Mouse (Mus musculus): ENCODE results near the gene Ntm. TPM values are rescaled to one million over a fixed set of nuclear protein-coding genes. Genes with fewer than 3 reads are reported as not detected.

The Ntm gene
- polyA plus RNA-seq (2015; fragmentation: Nextera tagmentation; extraction: Ambion mirVana): 217 and 248 TPM in 2 replicates

- H3K9ac ChIP-seq (replicated peaks): peak within 1 kb of the TSS; percentile 73
- no peaks in the 10 kb centered on the region for H3K27me3 ChIP-seq (replicated peaks)
- H3K4me3 ChIP-seq (replicated peaks): peak within 1 kb of the TSS; percentile 57
- peak; percentile 90 for ATAC-seq (ENCODE audit: low FRiP score)
- 9% methylated on average over 8 of the region's 8 CpGs for WGBS
- H3K4me2 ChIP-seq: peak within 1 kb of the TSS; percentile 69
- peaks cover 35% of the 10 kb centered on the region for H3K4me1 ChIP-seq
- peak within 1 kb of the TSS; percentile 90 for H3K27ac ChIP-seq (replicated peaks)
- H3K36me3 ChIP-seq: no peaks in the 10 kb centered on the region
- no peaks in the 10 kb centered on the region for H3K9me3 ChIP-seq (replicated peaks)
These were observed at the start of gene Ntm for GRCm38 (mm10) chr9:29962978-29963377. TSS of gene Ntm (minus strand) at chr9:29963141.

GRCm38 (mm10) chr9:30005701-30006100 lies 42.8 kb upstream of the Ntm start:
- Histone ChIP-seq H3K27me3 (replicated peaks) (no peaks in the 10 kb centered on the region), H3K27ac (replicated peaks) (no peak overlapping the region), H3K4me3 (replicated peaks) (no peak overlapping the region), H3K9me3 (replicated peaks) (no peaks in the 10 kb centered on the region), H3K9ac (replicated peaks) (no peak overlapping the region), H3K4me1 (no peaks in the 10 kb centered on the region; the same call in 1 of the 2 replicates), H3K4me2 (no peak overlapping the region), H3K36me3 (no peaks in the 10 kb centered on the region)
- 81% methylated on average over 8 of the region's 8 CpGs for WGBS
- ATAC-seq (ENCODE audit: low FRiP score): no peak

- Histone ChIP-seq H3K36me3 (no peaks in the 10 kb centered on the region), H3K4me3 (replicated peaks) (no peak overlapping the region), H3K9ac (replicated peaks) (no peak overlapping the region), H3K4me1 (no peaks in the 10 kb centered on the region; the same call in 1 of the 2 replicates), H3K27me3 (replicated peaks) (no peaks in the 10 kb centered on the region), H3K4me2 (no peak overlapping the region), H3K9me3 (replicated peaks) (no peaks in the 10 kb centered on the region), H3K27ac (replicated peaks) (no peak overlapping the region)
- ATAC-seq (ENCODE audit: low FRiP score): no peak
- WGBS: 37% methylated on average over 3 of the region's 3 CpGs
These were observed 40.7 kb upstream of the Ntm start for GRCm38 (mm10) chr9:30003612-30004011.

- ATAC-seq (ENCODE audit: low FRiP score): no peak
- Histone ChIP-seq H3K27ac (replicated peaks) (no peak overlapping the region), H3K36me3 (no peaks in the 10 kb centered on the region), H3K4me2 (no peak overlapping the region), H3K9ac (replicated peaks) (no peak overlapping the region), H3K27me3 (replicated peaks) (no peaks in the 10 kb centered on the region), H3K9me3 (replicated peaks) (no peaks in the 10 kb centered on the region), H3K4me1 (no peaks in the 10 kb centered on the region), H3K4me3 (replicated peaks) (no peak overlapping the region)
- 74% methylated on average over 5 of the region's 5 CpGs for WGBS
These were observed 18.4 kb upstream of the Ntm start for GRCm38 (mm10) chr9:29981177-29981915.

GRCm38 (mm10) chr9:29961954-29962867 lies 730 bp downstream of the Ntm start:
- Histone ChIP-seq H3K4me3 (replicated peaks) (peak overlapping the region; percentile 57), H3K4me1 (peaks cover 42% of the 10 kb centered on the region), H3K36me3 (no peaks in the 10 kb centered on the region), H3K4me2 (peak overlapping the region; percentile 69), H3K27ac (replicated peaks) (peak overlapping the region; percentile 90), H3K27me3 (replicated peaks) (no peaks in the 10 kb centered on the region), H3K9ac (replicated peaks) (peak overlapping the region; percentile 73), H3K9me3 (replicated peaks) (no peaks in the 10 kb centered on the region)
- WGBS: 1% methylated on average over 38 of the region's 38 CpGs
- peak; percentile 86 for ATAC-seq (ENCODE audit: low FRiP score)

- peak overlapping the region; percentile 90 for H3K27ac ChIP-seq (replicated peaks)
- H3K4me2 ChIP-seq: peak overlapping the region; percentile 69
- peak overlapping the region; percentile 73 for H3K9ac ChIP-seq (replicated peaks)
- no peak for ATAC-seq (ENCODE audit: low FRiP score)
- peak overlapping the region; percentile 57 for H3K4me3 ChIP-seq (replicated peaks)
- H3K36me3 ChIP-seq: no peaks in the 10 kb centered on the region
- H3K27me3 ChIP-seq (replicated peaks): no peaks in the 10 kb centered on the region
- H3K4me1 ChIP-seq: peaks cover 46% of the 10 kb centered on the region
- H3K9me3 ChIP-seq (replicated peaks): no peaks in the 10 kb centered on the region
- WGBS: 32% methylated on average over 2 of the region's 2 CpGs
These were observed 1.4 kb downstream of the Ntm start for GRCm38 (mm10) chr9:29961512-29961911.

GRCm38 (mm10) chr9:29960741-29961140 lies 2.2 kb downstream of the Ntm start:
- Histone ChIP-seq H3K27ac (replicated peaks) (no peak overlapping the region), H3K27me3 (replicated peaks) (no peaks in the 10 kb centered on the region), H3K36me3 (no peaks in the 10 kb centered on the region), H3K4me2 (peak overlapping the region; percentile 69), H3K9ac (replicated peaks) (0 out of 2 replicates have a peak overlapping the region, but pooled peaks have one; percentile 73), H3K4me3 (replicated peaks) (peak overlapping the region; percentile 57), H3K9me3 (replicated peaks) (no peaks in the 10 kb centered on the region), H3K4me1 (peaks cover 46% of the 10 kb centered on the region)
- 69% methylated on average over 5 of the region's 5 CpGs for WGBS
- ATAC-seq (ENCODE audit: low FRiP score): no peak

GRCm38 (mm10) chr9:29960236-29960635 lies 2.7 kb downstream of the Ntm start:
- no peak for ATAC-seq (ENCODE audit: low FRiP score)
- Histone ChIP-seq H3K4me3 (replicated peaks) (peak overlapping the region; percentile 57), H3K36me3 (no peaks in the 10 kb centered on the region), H3K27ac (replicated peaks) (peak overlapping the region; percentile 61), H3K9me3 (replicated peaks) (no peaks in the 10 kb centered on the region), H3K4me1 (peaks cover 46% of the 10 kb centered on the region), H3K4me2 (peak overlapping the region; percentile 69), H3K9ac (replicated peaks) (peak overlapping the region; percentile 36; the same call in 1 of the 2 replicates), H3K27me3 (replicated peaks) (no peaks in the 10 kb centered on the region)
- 31% methylated on average over 3 of the region's 3 CpGs for WGBS

- no peak overlapping the region for H3K4me2 ChIP-seq
- peaks cover 41% of the 10 kb centered on the region for H3K4me1 ChIP-seq
- 73% methylated on average over 5 of the region's 5 CpGs for WGBS
- H3K9me3 ChIP-seq (replicated peaks): no peaks in the 10 kb centered on the region
- H3K4me3 ChIP-seq (replicated peaks): no peak overlapping the region
- ATAC-seq (ENCODE audit: low FRiP score): no peak
- no peaks in the 10 kb centered on the region for H3K36me3 ChIP-seq
- no peak overlapping the region for H3K27ac ChIP-seq (replicated peaks)
- H3K27me3 ChIP-seq (replicated peaks): no peaks in the 10 kb centered on the region
- no peak overlapping the region for H3K9ac ChIP-seq (replicated peaks)
These were observed 6.0 kb downstream of the Ntm start for GRCm38 (mm10) chr9:29956936-29957335.

- no peak overlapping the region for H3K4me3 ChIP-seq (replicated peaks)
- no peak overlapping the region for H3K4me2 ChIP-seq
- H3K9me3 ChIP-seq (replicated peaks): no peaks in the 10 kb centered on the region
- H3K9ac ChIP-seq (replicated peaks): no peak overlapping the region
- WGBS: 63% methylated on average over 6 of the region's 6 CpGs
- ATAC-seq (ENCODE audit: low FRiP score): no peak
- H3K27ac ChIP-seq (replicated peaks): no peak overlapping the region
- H3K36me3 ChIP-seq: no peaks in the 10 kb centered on the region
- no peaks in the 10 kb centered on the region for H3K27me3 ChIP-seq (replicated peaks)
- H3K4me1 ChIP-seq: peaks cover 12% of the 10 kb centered on the region
These were observed 8.9 kb downstream of the Ntm start for GRCm38 (mm10) chr9:29954031-29954430.

- Histone ChIP-seq H3K4me3 (replicated peaks) (no peak overlapping the region), H3K36me3 (no peaks in the 10 kb centered on the region), H3K4me1 (no peaks in the 10 kb centered on the region; the same call in 1 of the 2 replicates), H3K27ac (replicated peaks) (no peak overlapping the region), H3K4me2 (no peak overlapping the region), H3K9me3 (replicated peaks) (no peaks in the 10 kb centered on the region), H3K27me3 (replicated peaks) (no peaks in the 10 kb centered on the region), H3K9ac (replicated peaks) (no peak overlapping the region)
- ATAC-seq (ENCODE audit: low FRiP score): no peak
- 65% methylated on average over 3 of the region's 3 CpGs for whole genome bisulfite sequencing
These were observed 13.9 kb downstream of the Ntm start for GRCm38 (mm10) chr9:29949041-29949440.

All from neural tube, embryonic 15.5 days (tissue).